Comparison of ENCODE assay signal across 8 mouse cellular contexts in the genomic region with DNA sequence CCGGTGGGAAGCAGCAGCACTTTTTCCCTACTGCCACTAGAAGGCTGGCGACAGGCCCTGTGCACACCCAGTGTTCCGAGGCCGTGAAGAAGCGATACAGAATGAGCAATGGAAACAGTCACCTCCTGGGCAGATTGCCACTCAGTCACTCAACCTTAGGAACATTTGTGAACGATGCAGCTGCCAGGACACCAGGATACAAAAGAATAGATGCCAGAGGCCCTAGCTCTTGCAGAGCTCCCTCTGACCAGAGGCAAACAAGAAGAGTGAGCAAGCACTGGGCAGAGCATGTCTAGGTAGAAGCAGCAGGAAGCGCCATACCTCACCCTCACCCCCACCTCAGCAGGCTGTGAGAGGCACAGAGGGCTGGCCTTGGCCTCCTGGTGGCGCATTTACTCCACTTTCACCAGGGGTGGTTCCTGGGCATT. TPM values are rescaled to one million over a fixed set of nuclear protein-coding genes. Genes with fewer than 3 reads are reported as not detected.
DNase-seq lines count a peak whose midpoint lies in the region; ATAC-seq and TF ChIP-seq lines count a peak whose summit lies in the region.

No protein-coding gene starts in this region.

- no peak overlapping the region for H3K27ac ChIP-seq in liver, embryonic 14.5 days
- peak overlapping the region; percentile 71 for H3K27ac ChIP-seq in forebrain, embryonic 10.5 days
- H3K27ac ChIP-seq in neural tube, embryonic 15.5 days (replicated peaks): no peak overlapping the region

- H3K4me2 ChIP-seq in liver, embryonic 14.5 days (ENCODE audit: low read depth): no peak overlapping the region
- no peak overlapping the region for H3K4me2 ChIP-seq in neural tube, embryonic 15.5 days

- no peak for TF ChIP-seq EP300 in liver, embryonic 14.5 days (IDR thresholded peaks at IDR 0.05; ENCODE audit: low read depth)

- H3K9me3 ChIP-seq in liver, embryonic 14.5 days (ENCODE audit: control insufficient read depth, low read length): no peaks in the 10 kb centered on the region
- no peaks in the 10 kb centered on the region for H3K9me3 ChIP-seq in forebrain, embryonic 10.5 days
- no peaks in the 10 kb centered on the region for H3K9me3 ChIP-seq in neural tube, embryonic 15.5 days (replicated peaks)

- 87% methylated on average over 8 of the region's 8 CpGs for WGBS in liver, embryonic 14.5 days (ENCODE audit: insufficient replicate concordance)
- 83% methylated on average over 8 of the region's 8 CpGs for whole genome bisulfite sequencing in forebrain, embryonic 10.5 days
- 42% methylated on average over 8 of the region's 8 CpGs for WGBS in neural tube, embryonic 15.5 days

- peaks cover 0 to 5% of the 10 kb centered on the region in 2 experiments; a peak in 1 of 4 replicates for H3K4me1 ChIP-seq in liver, embryonic 14.5 days (replicated peaks; ENCODE audit: control insufficient read depth in 2 of 2, insufficient read depth in 2 of 2, low read length in 1 of 2)
- peaks cover 83% of the 10 kb centered on the region for H3K4me1 ChIP-seq in forebrain, embryonic 10.5 days
- H3K4me1 ChIP-seq in neural tube, embryonic 15.5 days: peaks cover 53% of the 10 kb centered on the region

- ATAC-seq in liver, embryonic 14.5 days (ENCODE audit: insufficient read depth): no peak
- ATAC-seq in neural tube, embryonic 15.5 days (ENCODE audit: low FRiP score): peak; percentile 51

- TF ChIP-seq CTCF in liver, embryonic 14.5 days (IDR thresholded peaks at IDR 0.05; ENCODE audit: low read depth): peak; percentile 42

- no peak overlapping the region for H3K4me3 ChIP-seq in liver, embryonic 14.5 days (ENCODE audit: insufficient read depth in 1 of 2, low read depth in 2 of 2, low read length in 2 of 2)
- H3K4me3 ChIP-seq in forebrain, embryonic 10.5 days: no peak overlapping the region
- no peak overlapping the region for H3K4me3 ChIP-seq in neural tube, embryonic 15.5 days (replicated peaks)

- no peak for DNase-seq in liver, embryonic 14.5 days (ENCODE audit: low read depth in 3 of 3, low spot score in 3 of 3)
- no peak for DNase-seq in liver
- DNase-seq in adrenal gland, adult 2 months: peak; percentile 93
- no peak for DNase-seq in forebrain, embryonic 10.5 days (ENCODE audit: extremely low spot score, low spot score)
- peak; percentile 81 to 85 for DNase-seq in heart, postnatal 14 days
- DNase-seq in layer of hippocampus, postnatal 36 days: peak; percentile 35 to 51
- DNase-seq in embryo, embryonic 11 days: no peak

- no peak overlapping the region for H3K9ac ChIP-seq in liver, embryonic 14.5 days (replicated peaks)
- no peak overlapping the region for H3K9ac ChIP-seq in neural tube, embryonic 15.5 days (replicated peaks)

- intact Hi-C loops in heart, postnatal 14 days (cut with DNase I): loop anchor here (5.0 kb wide), 1 partner anchor 41 kb away; no protein-coding TSS in a partner anchor

- H3K27me3 ChIP-seq in liver, embryonic 14.5 days (ENCODE audit: control insufficient read depth, insufficient read depth, low read length): no peaks in the 10 kb centered on the region
- no peaks in the 10 kb centered on the region for H3K27me3 ChIP-seq in forebrain, embryonic 10.5 days (ENCODE audit: poor library complexity, severe bottlenecking)
- no peaks in the 10 kb centered on the region for H3K27me3 ChIP-seq in neural tube, embryonic 15.5 days (replicated peaks)

- no peaks in the 10 kb centered on the region for H3K36me3 ChIP-seq in liver, embryonic 14.5 days (replicated peaks; ENCODE audit: control insufficient read depth, insufficient read depth, low read depth)
- H3K36me3 ChIP-seq in forebrain, embryonic 10.5 days (replicated peaks): peaks cover 13% of the 10 kb centered on the region
- H3K36me3 ChIP-seq in neural tube, embryonic 15.5 days: no peaks in the 10 kb centered on the region

RNA-seq across cellular contexts. Expression of a gene that starts 46.9 kb away (rescaled TPM):
- polyA plus RNA-seq in liver, embryonic 14.5 days (2012; rRNA removed): 17.9 and 18.9 TPM in 2 replicates
- polyA plus RNA-seq in liver, embryonic 14.5 days (2014; fragmentation: Nextera tagmentation; extraction: Ambion mirVana): 24.5 and 25.3 TPM in 2 replicates
- 10 to 100 TPM; 25.9 to 26.6 TPM for total RNA-seq in adrenal gland, adult 2 months (2021)
- 43.8 and 48.2 TPM in 2 replicates for polyA plus RNA-seq in adrenal gland, adult 2 months (2012; rRNA removed)
- polyA plus RNA-seq in forebrain, embryonic 10.5 days (2016; fragmentation: Nextera tagmentation; extraction: Ambion mirVana): 64.6 and 74.8 TPM in 2 replicates
- 10 to 100 TPM; 31.4 to 33.6 TPM for total RNA-seq in heart, postnatal 14 days (2021)
- 10 to 100 TPM; 30.8 to 37.4 TPM for total RNA-seq in layer of hippocampus, postnatal 36 days (2021)
- 43.0 and 71.5 TPM in 2 replicates for polyA plus RNA-seq in neural tube, embryonic 15.5 days (2015; fragmentation: Nextera tagmentation; extraction: Ambion mirVana)

Comparison
In these comparisons a context has a peak if more than half of its experiments do, and no peak if none do; other contexts are left out.
1. DNase-seq: peak in adrenal gland, adult 2 months (single experiment), heart, postnatal 14 days (2 of 2) and layer of hippocampus, postnatal 36 days (2 of 2); none in liver, embryonic 14.5 days (0 of 3), liver (single experiment), forebrain, embryonic 10.5 days (single experiment) and embryo, embryonic 11 days (single experiment).